Mouse (Mus musculus) layer of hippocampus, adult 11-12 months (tissue): ENCODE measurements at regions not wholly inside any gene's neighbourhood (a gene's known extent, or its start where the extent isn't known, plus 50 kb on each side); places are given as distances from the start of the nearest gene placed in this dataset.
"Not testable (repeated sequence)": the region's sequence is repeated elsewhere in the genome, so short reads cannot be mapped to it uniquely, and the experiment has no call there.

Experiments
- DNase-seq: peaks from one replicate; pipeline ENCODE4 v3.0.0; 2022; ENCODE audit warnings: low spot score

DNA sequence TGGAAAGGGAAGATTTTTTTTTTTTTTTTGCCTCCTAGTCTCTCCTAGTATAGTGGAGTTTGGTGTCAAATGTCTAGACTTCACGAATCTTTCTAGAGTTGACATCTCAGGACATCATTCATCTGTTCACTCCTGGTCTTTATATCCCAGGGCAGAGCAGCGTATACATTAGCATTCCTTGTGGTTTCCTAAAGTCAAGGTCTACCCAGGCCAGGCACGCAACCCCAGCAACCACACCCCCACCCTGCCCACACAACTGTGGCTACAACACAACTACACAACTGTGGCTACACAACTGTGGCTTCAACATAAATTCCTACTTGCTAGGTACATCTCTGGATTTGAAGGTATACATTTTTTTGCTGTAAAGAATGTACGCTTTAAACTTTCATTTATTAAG, 122.2 kb downstream of the Ppp1r3a start:
- no peak for DNase-seq

DNA sequence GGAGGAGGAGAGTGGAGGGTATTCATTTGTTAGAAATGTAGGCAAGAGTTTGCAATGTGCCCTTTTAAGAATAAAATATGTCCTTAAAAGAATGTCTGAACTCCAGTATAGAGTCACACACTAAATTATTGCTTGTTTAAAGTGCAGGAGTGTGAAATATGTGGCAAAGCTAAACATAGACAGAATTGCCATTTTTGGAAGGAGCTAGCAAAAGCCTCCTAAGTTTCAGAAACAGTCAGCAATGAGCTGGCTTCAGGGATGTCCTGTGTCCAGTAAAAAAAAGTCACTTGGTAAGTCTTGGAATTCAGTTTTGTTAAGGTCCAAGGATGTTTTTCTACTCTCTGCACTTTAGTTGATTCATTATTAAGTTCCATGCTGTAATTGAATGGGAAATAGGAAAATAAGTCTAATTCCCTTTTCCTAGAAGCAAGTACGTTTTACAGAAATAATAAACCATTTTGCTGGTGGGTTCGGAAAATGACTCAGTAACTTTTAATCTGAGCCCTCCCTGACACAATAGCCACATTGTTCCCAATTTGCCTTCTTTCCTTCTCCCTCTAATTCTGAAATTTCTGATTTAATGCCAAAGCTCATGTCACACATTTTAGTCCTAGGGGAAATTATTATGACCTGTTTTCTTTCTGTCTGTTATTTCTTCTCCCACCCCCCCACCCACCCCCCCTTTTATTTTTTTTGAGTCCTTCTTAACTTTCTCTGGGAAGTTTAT, 123.2 kb downstream of the Ppp1r3a start:
- no peak for DNase-seq

GRCm38 (mm10) chr6:14616629-14617028, 138.4 kb downstream of the Ppp1r3a start:
- DNase-seq: no peak

GRCm38 (mm10) chr6:14608076-14608475, 147.0 kb downstream of the Ppp1r3a start:
- DNase-seq: no peak

DNA sequence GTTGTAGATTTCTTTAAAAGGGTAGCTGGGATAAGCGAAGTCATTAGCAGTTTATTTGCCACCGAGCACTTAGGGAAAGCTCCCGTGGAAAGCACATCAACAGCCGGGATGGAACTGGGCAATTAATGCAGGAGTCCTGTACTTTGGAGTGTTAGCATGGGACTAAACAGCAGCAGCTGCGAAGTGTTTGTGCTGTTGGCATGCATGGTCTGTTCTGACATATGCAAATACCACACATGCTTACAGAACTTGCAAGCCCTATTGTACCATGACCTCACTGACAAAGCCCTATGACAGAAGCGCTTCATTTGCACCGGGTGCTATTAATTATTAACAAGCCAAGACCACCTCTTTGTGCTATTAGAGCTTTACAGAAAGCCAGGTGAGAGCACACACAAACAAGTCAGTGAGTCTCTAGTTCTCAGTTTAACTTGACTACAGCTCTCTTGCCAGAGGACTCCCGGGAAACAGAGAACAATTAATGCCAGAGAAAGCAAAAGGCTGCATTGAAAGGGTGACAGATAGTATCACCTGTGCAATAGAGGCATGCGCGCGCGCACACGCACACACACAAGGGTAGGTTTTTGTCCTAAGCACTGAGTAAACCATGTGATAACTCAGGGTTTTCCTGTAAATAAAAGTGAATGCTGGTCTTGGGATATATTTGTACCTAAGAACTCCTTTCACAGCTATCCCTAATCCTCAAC, 154.4 kb downstream of the Ppp1r3a start:
- DNase-seq: no peak

GRCm38 (mm10) chr6:14596880-14597466, 158.1 kb downstream of the Ppp1r3a start:
- no peak for DNase-seq

DNA sequence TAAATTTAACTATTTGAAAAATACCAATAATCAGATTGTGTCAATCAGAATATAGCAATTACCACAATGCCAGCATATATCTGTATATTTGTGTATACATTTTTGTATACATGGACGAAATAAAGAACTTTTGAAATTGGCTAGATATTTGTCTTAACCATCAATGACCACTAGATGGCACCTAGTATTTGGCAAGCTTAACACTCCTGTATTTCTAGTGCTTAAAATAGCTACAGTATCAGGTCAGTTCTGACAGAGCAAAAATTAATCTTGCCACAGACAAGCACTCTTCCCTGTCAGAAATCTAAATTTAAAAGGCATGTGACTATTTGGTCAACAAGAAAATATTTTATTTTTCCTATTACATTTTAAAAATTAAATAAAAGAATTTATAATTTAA, 169.2 kb downstream of the Ppp1r3a start:
- no peak for DNase-seq

DNA sequence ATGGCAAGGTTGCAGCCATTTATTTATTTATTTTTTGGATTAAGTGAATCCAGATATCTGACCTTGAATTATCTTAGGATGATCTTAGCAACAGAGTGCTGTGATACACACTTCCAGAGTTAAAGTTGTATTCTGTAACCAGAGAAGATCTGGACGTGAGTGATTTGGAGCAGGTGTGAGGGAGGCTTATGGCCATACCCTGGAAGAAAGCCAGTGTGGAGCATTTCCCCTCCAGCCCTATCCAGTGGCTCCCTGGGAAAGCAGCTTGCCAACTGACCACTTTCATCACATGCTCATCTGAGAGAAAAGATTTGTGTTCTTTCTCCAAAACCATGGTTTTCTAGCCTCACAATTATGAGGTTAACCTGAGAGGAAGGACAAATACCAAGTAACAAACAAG, 171.2 kb downstream of the Ppp1r3a start:
- no peak for DNase-seq

DNA sequence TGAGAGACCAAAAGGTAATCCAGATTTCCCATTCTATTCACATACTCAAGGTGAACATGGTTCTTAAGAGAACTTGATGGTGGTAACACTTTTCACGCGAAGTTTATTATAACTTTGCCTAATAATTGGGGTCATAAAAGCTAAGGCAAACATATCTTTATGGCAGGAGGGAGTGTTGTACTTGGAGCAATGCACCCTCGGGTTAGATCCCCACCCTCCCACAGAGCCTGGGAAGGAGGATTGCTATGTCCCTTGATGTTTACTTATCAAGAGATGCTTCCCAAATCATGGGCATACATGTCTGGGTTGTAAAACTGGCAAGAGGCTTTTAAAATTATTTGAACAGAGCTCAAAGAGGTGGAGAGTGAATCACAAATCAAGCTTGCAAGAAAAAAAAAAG, 180.5 kb downstream of the Ppp1r3a start:
- no peak for DNase-seq

DNA sequence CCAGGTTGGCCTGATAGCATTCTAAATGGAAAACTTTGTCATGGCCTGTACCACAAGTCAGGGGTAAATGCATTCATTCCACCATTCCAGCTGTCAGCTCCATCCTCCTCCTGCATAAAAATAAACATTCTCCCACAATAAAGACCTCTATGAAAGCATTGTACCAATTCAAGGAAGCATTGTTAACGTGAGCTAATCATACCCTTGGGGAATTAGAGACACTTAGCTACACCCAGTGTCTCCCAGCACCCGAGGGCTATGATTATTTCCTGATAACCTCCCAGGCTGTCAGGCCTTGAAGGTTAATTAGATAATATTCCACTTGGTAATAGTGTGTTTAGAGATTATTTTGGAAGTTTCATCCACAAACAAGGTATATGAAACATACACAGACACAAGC, 182.1 kb downstream of the Ppp1r3a start:
- no peak for DNase-seq

GRCm38 (mm10) chr6:14540333-14540732, 214.7 kb downstream of the Ppp1r3a start:
- DNase-seq: no peak

DNA sequence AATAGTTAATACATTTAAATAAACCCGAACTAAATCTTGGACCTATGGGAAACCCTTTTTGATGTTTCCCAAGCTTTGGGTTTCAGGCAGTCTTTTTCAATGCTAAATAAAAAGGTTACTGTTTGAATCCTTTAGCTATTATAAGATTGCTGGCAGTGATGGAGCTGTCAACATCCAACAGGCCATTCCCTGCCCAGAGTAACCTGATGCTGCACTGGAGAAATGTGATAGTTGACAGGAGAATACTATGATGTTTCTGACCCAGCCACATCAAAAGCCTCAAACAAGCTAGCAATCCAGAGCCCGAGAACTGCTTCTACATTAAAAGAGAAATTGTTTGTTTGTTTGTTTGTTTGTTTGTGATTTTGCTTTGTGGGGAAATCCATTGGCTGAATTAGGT, 226.0 kb downstream of the Ppp1r3a start:
- DNase-seq: no peak

DNA sequence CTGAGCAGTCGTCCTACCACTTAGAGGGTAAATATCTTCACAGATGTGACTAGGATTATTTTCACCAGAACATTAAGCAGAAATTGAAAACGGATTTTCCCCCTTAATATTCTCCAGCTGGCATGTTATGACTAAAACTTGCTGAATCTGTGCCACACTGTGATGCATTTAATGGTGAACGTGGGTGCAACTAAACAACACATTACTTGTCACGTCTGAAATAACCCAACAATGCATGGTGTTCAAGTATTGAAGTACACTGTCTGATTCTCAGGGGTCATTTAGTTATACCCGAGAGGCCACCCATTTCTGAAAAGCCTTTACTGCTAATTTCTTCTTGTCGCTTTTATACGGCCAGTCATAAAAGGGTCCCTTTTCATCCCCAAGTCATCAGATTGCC, 226.5 kb downstream of the Ppp1r3a start:
- DNase-seq: no peak

- DNase-seq: peak; percentile 11
These were observed 232.3 kb downstream of the Ppp1r3a start for GRCm38 (mm10) chr6:14522742-14523141.

DNA sequence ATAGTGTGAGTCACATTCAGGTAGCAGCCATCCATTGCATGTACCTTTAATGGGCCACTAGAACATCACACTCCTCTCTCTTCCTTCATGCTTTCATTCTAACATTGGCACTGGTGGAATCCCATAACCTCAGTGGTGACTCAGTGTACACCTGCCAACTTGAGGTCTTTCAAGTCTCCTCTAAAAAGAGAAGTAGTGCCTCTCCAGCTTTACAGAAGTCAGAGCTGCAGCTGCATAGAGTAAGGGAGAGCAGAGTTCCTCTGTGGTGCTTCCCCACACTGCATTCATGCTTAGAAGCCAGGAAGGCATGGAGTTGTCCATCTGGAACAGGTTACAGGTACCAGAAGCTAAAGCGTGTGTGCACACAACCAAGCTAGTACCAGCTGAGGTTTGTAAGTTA, 233.8 kb downstream of the Ppp1r3a start:
- no peak for DNase-seq

- DNase-seq: peak; percentile 64
These were observed 250.9 kb downstream of the Ppp1r3a start for GRCm38 (mm10) chr6:14504171-14504570.

DNA sequence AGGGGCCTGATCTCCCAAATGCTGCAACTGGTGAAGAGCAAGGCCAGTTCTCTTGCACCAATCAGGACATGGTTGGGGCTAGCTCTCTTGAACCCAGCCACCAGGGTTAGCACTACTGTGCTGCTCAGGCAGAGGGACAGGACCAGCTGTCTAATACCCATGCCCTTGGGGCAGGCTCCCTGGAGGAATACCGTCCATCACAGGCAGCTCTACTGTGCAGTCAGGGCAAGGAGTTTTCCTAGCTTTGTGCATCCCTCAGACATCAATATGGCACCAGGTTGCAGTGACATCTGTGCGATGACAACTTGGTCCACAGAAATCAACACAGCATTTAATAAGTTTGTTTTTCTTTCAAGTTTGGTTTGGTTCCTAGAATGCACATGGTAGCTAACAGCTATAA, 254.4 kb downstream of the Ppp1r3a start:
- no peak for DNase-seq

- not testable (repeated sequence) for DNase-seq
These were observed 255.2 kb downstream of the Ppp1r3a start for GRCm38 (mm10) chr6:14499882-14500281.

- not testable (repeated sequence) for DNase-seq
These were observed 268.4 kb downstream of the Ppp1r3a start for GRCm38 (mm10) chr6:14486642-14487041.

- no peak for DNase-seq
These were observed 298.7 kb downstream of the Ppp1r3a start for GRCm38 (mm10) chr6:14456394-14456793.

DNA sequence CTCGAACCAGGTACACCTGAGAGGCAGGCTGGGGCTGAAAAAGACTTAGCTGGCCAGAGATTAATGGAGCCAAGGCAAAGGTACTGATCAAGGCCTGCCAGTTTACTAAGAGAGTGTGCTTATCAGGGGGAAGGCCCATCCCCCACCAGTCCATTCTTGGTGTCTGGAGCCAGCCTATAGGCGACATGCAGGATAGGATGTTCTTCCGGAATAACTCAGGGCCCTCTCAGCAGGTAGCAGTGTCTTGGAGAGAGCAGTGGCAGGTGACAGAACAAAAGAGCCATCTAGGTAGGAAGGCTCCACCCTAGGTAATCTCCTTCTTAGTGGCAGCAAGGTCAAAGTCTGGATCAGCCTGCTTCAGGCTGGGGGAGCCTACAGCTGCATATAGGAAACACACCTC, 301.8 kb downstream of the Ppp1r3a start:
- not testable (repeated sequence) for DNase-seq

DNA sequence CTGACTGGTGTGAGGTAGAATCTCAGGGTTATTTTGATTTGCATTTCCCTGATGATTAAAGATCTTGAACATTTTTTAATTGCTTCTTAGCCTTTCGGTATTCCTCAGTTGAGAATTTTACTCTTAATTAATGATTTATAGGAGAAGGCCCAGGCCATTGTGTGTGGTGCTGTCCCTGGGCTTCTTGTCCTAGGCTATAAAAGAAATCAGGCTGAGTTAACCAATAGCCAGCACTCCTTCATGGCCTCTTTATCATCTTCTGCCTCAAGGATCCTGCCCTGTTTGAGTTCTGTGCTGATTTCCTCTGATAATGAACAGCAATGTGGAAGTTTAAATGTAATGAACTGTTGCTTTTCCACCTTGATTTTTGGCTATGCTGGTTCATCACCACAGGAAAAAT, 323.3 kb downstream of the Ppp1r3a start:
- no peak for DNase-seq

DNA sequence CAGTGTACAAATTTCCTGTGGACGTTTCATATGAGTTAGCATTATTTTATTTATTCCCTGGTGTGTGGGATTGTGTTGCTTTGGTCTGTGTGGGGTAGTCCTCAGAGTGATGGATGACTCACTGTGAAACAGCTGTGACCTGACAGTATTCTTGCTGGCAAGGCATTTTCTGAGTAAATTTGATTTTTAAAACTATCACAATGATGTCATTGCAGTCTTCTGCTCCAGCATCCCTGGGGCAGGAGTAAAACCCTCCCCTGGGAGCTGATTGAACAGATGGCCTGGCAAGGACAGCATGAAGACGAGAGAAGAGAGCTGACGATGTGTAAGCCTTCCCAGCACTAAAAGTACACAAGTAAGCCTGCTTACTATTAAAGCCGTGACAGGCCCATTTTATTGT, 345.3 kb downstream of the Ppp1r3a start:
- peak; percentile 48 for DNase-seq
